Mouse (Mus musculus) heart, embryonic 14.5 days (tissue): ENCODE data around the gene Gm3250. TPM values are rescaled to one million over a fixed set of nuclear protein-coding genes. Genes with fewer than 3 reads are reported as not detected.
"Not testable (repeated sequence)": the region's sequence is repeated elsewhere in the genome, so short reads cannot be mapped to it uniquely, and the experiment has no call there.

Experiments used
- ATAC-seq: fragments of 200-750 bp; cut with Nextera tagmentation; 2 replicates; pipeline ENCODE4 v1.8.0; 2017; ENCODE audit warnings: low read depth, moderate TSS enrichment; ENCODE audit not compliant: insufficient number of reproducible peaks, insufficient read depth, low FRiP score
- H3K27ac ChIP-seq, 2 experiments: fragments of 200-500 bp in 1 of 2; fragments of 300-500 bp in 1 of 2; sonication (generic) in 1 of 2; replicated peaks in 1 of 2; 2 replicates each; pipeline ENCODE4 v1.5.1; 2012 to 2014; ENCODE audit warnings: low read depth in 2 of 2, low read length in 2 of 2, control low read depth in 1 of 2, mild to moderate bottlenecking in 1 of 2, mixed read lengths in 1 of 2; ENCODE audit not compliant: control insufficient read depth in 1 of 2, insufficient read depth in 1 of 2
- H3K27me3 ChIP-seq: fragments of 300-500 bp; sonication (generic); 2 replicates; pipeline ENCODE4 v1.6.1; 2014; ENCODE audit warnings: mild to moderate bottlenecking, low read length, control low read depth; ENCODE audit not compliant: control insufficient read depth, insufficient read depth
- H3K36me3 ChIP-seq: fragments of 300-500 bp; sonication (generic); 2 replicates; pipeline ENCODE4 v1.6.1; 2014; ENCODE audit warnings: mild to moderate bottlenecking, control low read depth, low read length, mixed read lengths; ENCODE audit not compliant: control insufficient read depth, insufficient read depth
- H3K4me1 ChIP-seq, 2 experiments: fragments of 200-500 bp in 1 of 2; fragments of 300-500 bp in 1 of 2; sonication (generic) in 1 of 2; 2 replicates each; pipeline ENCODE4 v1.6.1; 2012 to 2014; ENCODE audit warnings: low read length in 2 of 2, control low read depth in 1 of 2, mixed read lengths in 1 of 2; ENCODE audit not compliant: control insufficient read depth in 2 of 2, insufficient read depth in 2 of 2
- H3K4me2 ChIP-seq: fragments of 300-500 bp; sonication (generic); 2 replicates; pipeline ENCODE4 v1.6.1; 2014; ENCODE audit warnings: mild to moderate bottlenecking, low read length
- H3K4me3 ChIP-seq, 2 experiments: fragments of 200-500 bp in 1 of 2; fragments of 300-500 bp in 1 of 2; sonication (generic) in 1 of 2; 2 replicates each; pipeline ENCODE4 v1.5.1; 2012 to 2014; ENCODE audit warnings: low read length in 2 of 2, mild to moderate bottlenecking in 2 of 2, control low read depth in 1 of 2, low read depth in 1 of 2, moderate library complexity in 1 of 2; ENCODE audit not compliant: control insufficient read depth in 1 of 2, insufficient read depth in 1 of 2
- H3K9ac ChIP-seq: fragments of 300-500 bp; sonication (generic); 2 replicates; pipeline ENCODE4 v1.6.1; 2014; ENCODE audit warnings: mild to moderate bottlenecking, low read length
- H3K9me3 ChIP-seq: fragments of 300-500 bp; sonication (generic); 2 replicates; pipeline ENCODE4 v1.6.1; 2016; ENCODE audit warnings: low read length, control low read depth; ENCODE audit not compliant: control insufficient read depth
- WGBS: fragments of 180-500 bp; shearing (Covaris S2); extraction: QIAGEN DNeasy Blood & Tissue Kit; methylation state at CpG from one replicate; pipeline ENCODE4 v1.1.7; 2014; 5-methylcytosine and 5-hydroxymethylcytosine counted together
- polyA plus RNA-seq: library from polyadenylated mRNA; unstranded; fragments of >200 nt; fragmentation: Nextera tagmentation; extraction: Ambion mirVana; gene quantifications from 2 replicates; pipeline ENCODE4 v1.2.1, GENCODE M21; 2014

The Gm3250 gene
- polyA plus RNA-seq, 1 experiment from 2014 or later = not detected

GRCm38 (mm10) chr10:77750686-77751085 is 31.7 kb downstream of the Gm3250 start:
- ATAC-seq, H3K9ac ChIP-seq, H3K4me3 ChIP-seq, H3K27me3 ChIP-seq, H3K27ac ChIP-seq, H3K4me2 ChIP-seq, H3K4me1 ChIP-seq, H3K36me3 ChIP-seq, H3K9me3 ChIP-seq: not testable (repeated sequence)
- WGBS = 59% methylated on average over 1 of the region's 1 CpGs

GRCm38 (mm10) chr10:77741924-77742688 is 40.2 kb downstream of the Gm3250 start, which contains the start of gene Gm18596:
Gene Gm18596, minus strand, starts transcription at chr10:77742638.
- ATAC-seq, H3K27ac ChIP-seq, H3K4me1 ChIP-seq, H3K9ac ChIP-seq, H3K27me3 ChIP-seq, H3K36me3 ChIP-seq, H3K4me3 ChIP-seq, H3K4me2 ChIP-seq, H3K9me3 ChIP-seq: not testable (repeated sequence)
- 50% methylated on average over 4 of the region's 5 CpGs for WGBS

- ATAC-seq = no peak
- Histone ChIP-seq H3K4me1 (no peaks in the 10 kb centered on the region), H3K4me3 (no peak overlapping the region), H3K27me3 (no peaks in the 10 kb centered on the region), H3K9ac (no peak overlapping the region), H3K27ac (no peak overlapping the region), H3K9me3 (peaks cover 4% of the 10 kb centered on the region), H3K4me2 (no peak overlapping the region), H3K36me3 (no peaks in the 10 kb centered on the region)
- 71% methylated on average over 4 of the region's 4 CpGs for WGBS
These were observed 43.4 kb downstream of the Gm3250 start for GRCm38 (mm10) chr10:77738929-77739328.

- Histone ChIP-seq H3K4me1 (no peaks in the 10 kb centered on the region), H3K36me3 (no peaks in the 10 kb centered on the region), H3K9ac (no peak overlapping the region), H3K4me2 (no peak overlapping the region), H3K9me3 (peaks cover 4% of the 10 kb centered on the region), H3K27ac (no peak overlapping the region), H3K4me3 (no peak overlapping the region), H3K27me3 (no peaks in the 10 kb centered on the region)
- 96% methylated on average over 1 of the region's 1 CpGs for WGBS
- ATAC-seq = no peak
These were observed 46.4 kb downstream of the Gm3250 start for GRCm38 (mm10) chr10:77735928-77736327.

Other genes with a start within 250 kb of the Gm3250 start
- 128 and 133 TPM in 2 replicates for gene Pttg1ip, start 200.8 kb downstream of the Gm3250 start, polyA plus RNA-seq
- 144 and 156 TPM in 2 replicates for gene Sumo3, start 176.4 kb downstream of the Gm3250 start, polyA plus RNA-seq
- 2.9 TPM in 1 of 2 replicates, not detected in the other for gene Gm49325, start 176.3 kb downstream of the Gm3250 start, polyA plus RNA-seq
- 50.4 and 53.0 TPM in 2 replicates for gene Ube2g2, start 160.3 kb downstream of the Gm3250 start, polyA plus RNA-seq
- gene Tspear, start 96.0 kb downstream of the Gm3250 start, polyA plus RNA-seq = 0.09 TPM in 1 of 2 replicates, not detected in the other
- not detected in 2 replicates for gene Gm19402, start 91.8 kb downstream of the Gm3250 start, polyA plus RNA-seq
- not detected in 2 replicates for gene Gm9508, start 85.3 kb downstream of the Gm3250 start, polyA plus RNA-seq
- gene Gm10272, start 75.9 kb downstream of the Gm3250 start, polyA plus RNA-seq = not detected in 2 replicates
- not detected in 2 replicates for gene Gm10024, start 71.1 kb downstream of the Gm3250 start, polyA plus RNA-seq
- not detected in 2 replicates for gene Gm10142, start 66.7 kb downstream of the Gm3250 start, polyA plus RNA-seq
- gene Krtap12-1, start 61.9 kb downstream of the Gm3250 start, polyA plus RNA-seq = not detected in 2 replicates
- gene Gm10100, start 56.1 kb downstream of the Gm3250 start, polyA plus RNA-seq = not detected in 2 replicates
- gene Gm18596, start 39.9 kb downstream of the Gm3250 start, polyA plus RNA-seq = not detected in 2 replicates
- not detected in 2 replicates for gene Gm9736, start 31.2 kb downstream of the Gm3250 start, polyA plus RNA-seq
- not detected in 2 replicates for gene Gm3233, start 22.9 kb downstream of the Gm3250 start, polyA plus RNA-seq
- gene Gm3238, start 11.2 kb downstream of the Gm3250 start, polyA plus RNA-seq = not detected in 2 replicates
- not detected in 2 replicates for gene Gm7138, start 5.6 kb downstream of the Gm3250 start, polyA plus RNA-seq
- not detected in 2 replicates for gene Gm7137, start 5.7 kb upstream of the Gm3250 start, polyA plus RNA-seq
- gene Gm9639, start 12.5 kb upstream of the Gm3250 start, polyA plus RNA-seq = not detected in 2 replicates
- not detected in 2 replicates for gene Gm19668, start 16.6 kb upstream of the Gm3250 start, polyA plus RNA-seq
- not detected in 2 replicates for gene Gm9507, start 29.3 kb upstream of the Gm3250 start, polyA plus RNA-seq
- gene Gm2696, start 32.1 kb upstream of the Gm3250 start, polyA plus RNA-seq = not detected in 2 replicates
- gene Krtap10-4, start 44.6 kb upstream of the Gm3250 start, polyA plus RNA-seq = not detected in 2 replicates
- not detected in 2 replicates for gene Krtap10-10, start 53.4 kb upstream of the Gm3250 start, polyA plus RNA-seq
- gene Gm36176, start 64.3 kb upstream of the Gm3250 start, polyA plus RNA-seq = not detected in 2 replicates
- not detected in 2 replicates for gene Gm10318, start 70.3 kb upstream of the Gm3250 start, polyA plus RNA-seq
- gene Gm3285, start 79.4 kb upstream of the Gm3250 start, polyA plus RNA-seq = not detected in 2 replicates
- gene Lrrc3, start 120.0 kb upstream of the Gm3250 start, polyA plus RNA-seq = 1.2 and 1.3 TPM in 2 replicates
- 0.07 and 0.51 TPM in 2 replicates for gene Trpm2, start 188.0 kb upstream of the Gm3250 start, polyA plus RNA-seq
- 18.6 and 21.1 TPM in 2 replicates for gene 1810043G02Rik, start 196.0 kb upstream of the Gm3250 start, polyA plus RNA-seq
- 168 and 170 TPM in 2 replicates for gene Pfkl, start 227.5 kb upstream of the Gm3250 start, polyA plus RNA-seq